Mouse (Mus musculus): ENCODE measurements at regions not wholly inside any gene's neighbourhood (a gene's known extent, or its start where the extent isn't known, plus 50 kb on each side); places are given as distances from the start of the nearest gene placed in this dataset.

GRCm38 (mm10) chr14:58189948-58190347 is 119.6 kb downstream of the Fgf9 start:
- Histone ChIP-seq H3K9me3 (no peaks in the 10 kb centered on the region), H3K36me3 (no peaks in the 10 kb centered on the region), H3K4me1 (no peaks in the 10 kb centered on the region), H3K27ac (no peak overlapping the region), H3K27me3 (ENCODE audit: insufficient read depth, poor library complexity, severe bottlenecking) (no peaks in the 10 kb centered on the region; the same call in 1 of the 2 replicates), H3K4me3 (no peak overlapping the region)
- no peak for DNase-seq (ENCODE audit: low spot score)
- 83% methylated on average over 15 of the region's 15 CpGs for WGBS

GRCm38 (mm10) chr14:58182869-58183268 is 112.5 kb downstream of the Fgf9 start:
- no peaks in the 10 kb centered on the region for H3K36me3 ChIP-seq
- no peaks in the 10 kb centered on the region for H3K4me1 ChIP-seq
- no peak for DNase-seq (ENCODE audit: low spot score)
- H3K4me3 ChIP-seq: no peak overlapping the region
- H3K27me3 ChIP-seq (ENCODE audit: insufficient read depth, poor library complexity, severe bottlenecking): no peaks in the 10 kb centered on the region
- no peaks in the 10 kb centered on the region for H3K9me3 ChIP-seq
- H3K27ac ChIP-seq: no peak overlapping the region
- 52% methylated on average over 5 of the region's 5 CpGs for WGBS

GRCm38 (mm10) chr14:58180724-58181123 is 110.4 kb downstream of the Fgf9 start:
- H3K9me3 ChIP-seq: no peaks in the 10 kb centered on the region
- 0 out of 2 replicates have a peak, but pooled peaks cover 1% of the 10 kb centered on the region for H3K4me1 ChIP-seq
- no peak overlapping the region for H3K27ac ChIP-seq
- no peaks in the 10 kb centered on the region for H3K27me3 ChIP-seq (ENCODE audit: insufficient read depth, poor library complexity, severe bottlenecking)
- DNase-seq (ENCODE audit: low spot score): no peak
- no peaks in the 10 kb centered on the region for H3K36me3 ChIP-seq
- H3K4me3 ChIP-seq: no peak overlapping the region

GRCm38 (mm10) chr14:58175651-58176363 is 105.5 kb downstream of the Fgf9 start:
- Histone ChIP-seq H3K9me3 (no peaks in the 10 kb centered on the region), H3K27me3 (ENCODE audit: insufficient read depth, poor library complexity, severe bottlenecking) (no peaks in the 10 kb centered on the region), H3K4me1 (0 out of 2 replicates have a peak, but pooled peaks cover 6% of the 10 kb centered on the region), H3K36me3 (no peaks in the 10 kb centered on the region), H3K27ac (peak overlapping the region; percentile 12), H3K4me3 (no peak overlapping the region)
- WGBS: 75% methylated on average over 5 of the region's 5 CpGs
- no peak for DNase-seq (ENCODE audit: low spot score)

GRCm38 (mm10) chr14:58174512-58174911 is 104.2 kb downstream of the Fgf9 start:
- Histone ChIP-seq H3K27me3 (ENCODE audit: insufficient read depth, poor library complexity, severe bottlenecking) (no peaks in the 10 kb centered on the region), H3K4me3 (no peak overlapping the region), H3K4me1 (0 out of 2 replicates have a peak, but pooled peaks cover 6% of the 10 kb centered on the region), H3K9me3 (no peaks in the 10 kb centered on the region), H3K36me3 (no peaks in the 10 kb centered on the region), H3K27ac (no peak overlapping the region)
- DNase-seq (ENCODE audit: low spot score): no peak
- 87% methylated on average over 6 of the region's 6 CpGs for WGBS

GRCm38 (mm10) chr14:58168920-58169319 is 98.6 kb downstream of the Fgf9 start:
- Histone ChIP-seq H3K4me1 (no peaks in the 10 kb centered on the region), H3K36me3 (no peaks in the 10 kb centered on the region), H3K9me3 (no peaks in the 10 kb centered on the region), H3K27me3 (ENCODE audit: insufficient read depth, poor library complexity, severe bottlenecking) (no peaks in the 10 kb centered on the region), H3K4me3 (no peak overlapping the region), H3K27ac (no peak overlapping the region)
- DNase-seq (ENCODE audit: low spot score): no peak
- WGBS: 78% methylated on average over 5 of the region's 5 CpGs
